8 mouse cellular contexts compared by ENCODE assay signal in the genomic region with DNA sequence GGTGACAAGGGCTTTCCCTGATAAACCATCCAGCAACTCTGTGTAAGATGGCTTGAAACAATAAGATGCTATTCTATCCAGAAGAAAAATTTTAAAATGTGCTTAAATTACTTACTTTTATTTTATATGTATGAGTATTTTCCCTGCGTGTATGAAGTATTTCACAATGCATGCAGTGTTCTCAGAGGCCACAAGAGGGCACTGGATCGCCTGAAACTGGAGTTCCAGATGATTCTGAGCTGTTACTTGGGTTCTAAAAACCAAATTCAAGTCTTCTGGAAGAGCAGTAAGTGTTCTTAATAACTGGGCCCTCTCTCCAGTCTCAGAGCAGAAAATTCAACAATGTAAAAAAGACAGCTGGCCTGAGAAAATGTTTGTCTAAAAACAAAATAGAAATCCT. TPM values are rescaled to one million over a fixed set of nuclear protein-coding genes. Genes with fewer than 3 reads are reported as not detected.
A peak's percentile ranks its signal among the peaks of the same experiment; 100 is the strongest.
DNase-seq lines count a peak whose midpoint lies in the region; ATAC-seq and TF ChIP-seq lines count a peak whose summit lies in the region.

No protein-coding gene starts in this region.

- DNase-seq in hindbrain, embryonic 14.5 days (ENCODE audit: low spot score): peak; percentile 82
- DNase-seq in c-Kit-positive CD71-negative TER-119-negative erythroid progenitor cells, embryonic 14.5 days (ENCODE audit: low read depth): peak; percentile 36
- DNase-seq in frontal cortex, postnatal 36 days (ENCODE audit: low spot score in 2 of 2): peak; percentile 57 to 75
- peak; percentile 29 to 68 for DNase-seq in layer of hippocampus, postnatal 25 days (ENCODE audit: extremely low spot score in 1 of 2, low spot score in 1 of 2)
- peak; percentile 74 for DNase-seq in midbrain, postnatal 0 days (ENCODE audit: low spot score)
- DNase-seq in thymus, postnatal 0 days (ENCODE audit: low spot score): peak; percentile 77

- TF ChIP-seq CTCF in ES-Bruce4 (IDR thresholded peaks at IDR 0.05; ENCODE audit: low read depth, low read length): peak; percentile 8
- TF ChIP-seq CTCF in midbrain, postnatal 0 days (IDR thresholded peaks at IDR 0.05): peak; percentile 90

- H3K4me1 ChIP-seq in hindbrain, embryonic 14.5 days (replicated peaks; ENCODE audit: control insufficient read depth, insufficient read depth, low read length): no peaks in the 10 kb centered on the region
- H3K4me1 ChIP-seq in hindbrain, embryonic 12.5 days: no peaks in the 10 kb centered on the region
- no peaks in the 10 kb centered on the region for H3K4me1 ChIP-seq in ES-Bruce4 (ENCODE audit: control insufficient read depth, insufficient read depth, low read length)
- no peaks in the 10 kb centered on the region for H3K4me1 ChIP-seq in midbrain, postnatal 0 days (ENCODE audit: insufficient read depth, low read length)

- no peak for TF ChIP-seq POLR2A in ES-Bruce4 (IDR thresholded peaks at IDR 0.05; ENCODE audit: insufficient read depth, low read length)

- H3K27me3 ChIP-seq in hindbrain, embryonic 14.5 days (ENCODE audit: control insufficient read depth, insufficient read depth, low read length): no peaks in the 10 kb centered on the region
- no peaks in the 10 kb centered on the region for H3K27me3 ChIP-seq in hindbrain, embryonic 12.5 days
- no peaks in the 10 kb centered on the region for H3K27me3 ChIP-seq in ES-Bruce4 (ENCODE audit: control insufficient read depth, insufficient read depth, low read length, poor library complexity, severe bottlenecking)
- H3K27me3 ChIP-seq in midbrain, postnatal 0 days (ENCODE audit: insufficient read depth, low read length): no peaks in the 10 kb centered on the region

- no peaks in the 10 kb centered on the region for H3K9me3 ChIP-seq in hindbrain, embryonic 14.5 days (ENCODE audit: control insufficient read depth, low read length)
- no peaks in the 10 kb centered on the region for H3K9me3 ChIP-seq in hindbrain, embryonic 12.5 days (replicated peaks)
- H3K9me3 ChIP-seq in ES-Bruce4 (replicated peaks; ENCODE audit: control insufficient read depth, insufficient read depth, low read length, poor library complexity, severe bottlenecking): no peaks in the 10 kb centered on the region
- no peaks in the 10 kb centered on the region for H3K9me3 ChIP-seq in midbrain, postnatal 0 days (ENCODE audit: low read length)

- no peak overlapping the region for H3K27ac ChIP-seq in hindbrain, embryonic 14.5 days
- H3K27ac ChIP-seq in hindbrain, embryonic 12.5 days: no peak overlapping the region
- no peak overlapping the region for H3K27ac ChIP-seq in ES-Bruce4 (ENCODE audit: insufficient read depth, low read length)
- H3K27ac ChIP-seq in midbrain, postnatal 0 days (ENCODE audit: low read depth, low read length): no peak overlapping the region

- H3K4me3 ChIP-seq in hindbrain, embryonic 14.5 days (replicated peaks; ENCODE audit: low read length): no peak overlapping the region
- H3K4me3 ChIP-seq in hindbrain, embryonic 12.5 days: no peak overlapping the region
- H3K4me3 ChIP-seq in ES-Bruce4 (ENCODE audit: low read depth, low read length): no peak overlapping the region
- H3K4me3 ChIP-seq in midbrain, postnatal 0 days (ENCODE audit: low read depth, low read length): no peak overlapping the region

- H3K9ac ChIP-seq in hindbrain, embryonic 14.5 days: no peak overlapping the region
- no peak overlapping the region for H3K9ac ChIP-seq in hindbrain, embryonic 12.5 days
- no peak overlapping the region for H3K9ac ChIP-seq in ES-Bruce4 (ENCODE audit: low read depth, poor library complexity, severe bottlenecking)
- no peak overlapping the region for H3K9ac ChIP-seq in midbrain, postnatal 0 days (replicated peaks; ENCODE audit: low read length, poor library complexity, severe bottlenecking)

- ATAC-seq in hindbrain, embryonic 14.5 days (ENCODE audit: low FRiP score): no peak
- ATAC-seq in hindbrain, embryonic 12.5 days (ENCODE audit: low FRiP score): no peak
- no peak for ATAC-seq in midbrain, postnatal 0 days (ENCODE audit: low FRiP score)

- 8% methylated on average over 2 of the region's 2 CpGs for WGBS in hindbrain, embryonic 14.5 days
- 18% methylated on average over 2 of the region's 2 CpGs for WGBS in hindbrain, embryonic 12.5 days
- WGBS in midbrain, postnatal 0 days: 5% methylated on average over 2 of the region's 2 CpGs

- H3K36me3 ChIP-seq in hindbrain, embryonic 14.5 days (replicated peaks; ENCODE audit: control insufficient read depth, insufficient read depth): peaks cover 11% of the 10 kb centered on the region; the same call in 1 of the 2 replicates
- H3K36me3 ChIP-seq in hindbrain, embryonic 12.5 days: peaks cover 5% of the 10 kb centered on the region
- peaks cover 7% of the 10 kb centered on the region for H3K36me3 ChIP-seq in ES-Bruce4 (ENCODE audit: control insufficient read depth, insufficient read depth, low read length, poor library complexity, severe bottlenecking)
- peaks cover 4% of the 10 kb centered on the region; the same call in 1 of the 2 replicates for H3K36me3 ChIP-seq in midbrain, postnatal 0 days (ENCODE audit: insufficient read depth, low read length)

- TF ChIP-seq EP300 in ES-Bruce4 (IDR thresholded peaks at IDR 0.05; ENCODE audit: insufficient read depth, low read depth, low read length): no peak

- no peak overlapping the region for H3K4me2 ChIP-seq in hindbrain, embryonic 14.5 days (replicated peaks)
- no peak overlapping the region for H3K4me2 ChIP-seq in hindbrain, embryonic 12.5 days (replicated peaks)
- H3K4me2 ChIP-seq in midbrain, postnatal 0 days (ENCODE audit: low read depth, low read length, poor library complexity, severe bottlenecking): no peak overlapping the region

RNA-seq across cellular contexts. Expression of a gene that starts 26.4 kb away (rescaled TPM):
- 28.0 and 32.7 TPM in 2 replicates for polyA plus RNA-seq in hindbrain, embryonic 14.5 days (2014; fragmentation: Nextera tagmentation; extraction: Ambion mirVana)
- polyA plus RNA-seq in hindbrain, embryonic 12.5 days (2016; fragmentation: Nextera tagmentation; extraction: Ambion mirVana): 30.8 and 34.6 TPM in 2 replicates
- 11.3 and 17.3 TPM in 2 replicates for polyA plus RNA-seq in ES-Bruce4 (2011; ENCODE audit: insufficient read depth, insufficient read length, low read depth, missing spikeins)
- 10 to 100 TPM; 16.2 to 17.8 TPM for total RNA-seq in layer of hippocampus, postnatal 25 days (2021)
- 32.7 and 39.5 TPM in 2 replicates for total RNA-seq in midbrain, postnatal 0 days (2014; rRNA removed)
- 19.8 and 21.3 TPM in 2 replicates for polyA plus RNA-seq in midbrain, postnatal 0 days (2015; fragmentation: Nextera tagmentation; extraction: Ambion mirVana)
- 30.2 and 30.4 TPM in 2 replicates for polyA plus RNA-seq in thymus, postnatal 0 days (2015; fragmentation: Nextera tagmentation; extraction: Ambion mirVana)

RNA-seq across cellular contexts. Expression of a gene that starts 30.7 kb away (rescaled TPM):
- polyA plus RNA-seq in hindbrain, embryonic 14.5 days (2014; fragmentation: Nextera tagmentation; extraction: Ambion mirVana): 32.9 and 40.1 TPM in 2 replicates
- polyA plus RNA-seq in hindbrain, embryonic 12.5 days (2016; fragmentation: Nextera tagmentation; extraction: Ambion mirVana): 37.5 and 37.8 TPM in 2 replicates
- polyA plus RNA-seq in ES-Bruce4 (2011; ENCODE audit: insufficient read depth, insufficient read length, low read depth, missing spikeins): 25.1 and 27.7 TPM in 2 replicates
- 10 to 100 TPM; 10.0 to 11.1 TPM for total RNA-seq in layer of hippocampus, postnatal 25 days (2021)
- total RNA-seq in midbrain, postnatal 0 days (2014; rRNA removed): 22.1 and 27.8 TPM in 2 replicates
- polyA plus RNA-seq in midbrain, postnatal 0 days (2015; fragmentation: Nextera tagmentation; extraction: Ambion mirVana): 30.9 and 34.8 TPM in 2 replicates
- 50.9 and 61.9 TPM in 2 replicates for polyA plus RNA-seq in thymus, postnatal 0 days (2015; fragmentation: Nextera tagmentation; extraction: Ambion mirVana)

RNA-seq across cellular contexts. Expression of a gene that starts 51.8 kb away (rescaled TPM):
- polyA plus RNA-seq in hindbrain, embryonic 14.5 days (2014; fragmentation: Nextera tagmentation; extraction: Ambion mirVana): 45.2 and 51.7 TPM in 2 replicates
- polyA plus RNA-seq in hindbrain, embryonic 12.5 days (2016; fragmentation: Nextera tagmentation; extraction: Ambion mirVana): 75.0 and 87.3 TPM in 2 replicates
- 22.8 and 24.0 TPM in 2 replicates for polyA plus RNA-seq in ES-Bruce4 (2011; ENCODE audit: insufficient read depth, insufficient read length, low read depth, missing spikeins)
- total RNA-seq in layer of hippocampus, postnatal 25 days (2021): 10 to 100 TPM; 25.6 to 27.5 TPM
- 29.6 and 33.5 TPM in 2 replicates for total RNA-seq in midbrain, postnatal 0 days (2014; rRNA removed)
- 44.2 and 46.5 TPM in 2 replicates for polyA plus RNA-seq in midbrain, postnatal 0 days (2015; fragmentation: Nextera tagmentation; extraction: Ambion mirVana)
- polyA plus RNA-seq in thymus, postnatal 0 days (2015; fragmentation: Nextera tagmentation; extraction: Ambion mirVana): 42.9 and 45.6 TPM in 2 replicates

RNA-seq across cellular contexts. Expression of a gene that starts 51.9 kb away (rescaled TPM):
- polyA plus RNA-seq in hindbrain, embryonic 14.5 days (2014; fragmentation: Nextera tagmentation; extraction: Ambion mirVana): 2.1 and 2.3 TPM in 2 replicates
- polyA plus RNA-seq in hindbrain, embryonic 12.5 days (2016; fragmentation: Nextera tagmentation; extraction: Ambion mirVana): 1.2 and 1.9 TPM in 2 replicates
- 0.96 and 2.0 TPM in 2 replicates for polyA plus RNA-seq in ES-Bruce4 (2011; ENCODE audit: insufficient read depth, insufficient read length, low read depth, missing spikeins)
- under 1 TPM; 0.77 to 0.86 TPM for total RNA-seq in layer of hippocampus, postnatal 25 days (2021)
- total RNA-seq in midbrain, postnatal 0 days (2014; rRNA removed): 1.7 and 2.0 TPM in 2 replicates
- 2.1 TPM in 2 replicates for polyA plus RNA-seq in midbrain, postnatal 0 days (2015; fragmentation: Nextera tagmentation; extraction: Ambion mirVana)
- 1.8 and 1.9 TPM in 2 replicates for polyA plus RNA-seq in thymus, postnatal 0 days (2015; fragmentation: Nextera tagmentation; extraction: Ambion mirVana)
